ENCODE assay signal across 9 mouse cellular contexts in genomic region chr15:40166560-40167275, GRCm38 (mm10). TPM values are rescaled to one million over a fixed set of nuclear protein-coding genes. Genes with fewer than 3 reads are reported as not detected.
DNase-seq lines count a peak whose midpoint lies in the region; ATAC-seq and TF ChIP-seq lines count a peak whose summit lies in the region.
"Had no signal": no experiment of that assay in that cellular context is flagged by ENCODE, and none has a peak within 500 bp of the region (broad histone marks: within the 10 kb centered on the region; RNA-seq: fewer than 3 reads in every experiment).

No protein-coding gene starts in this region.

- peak; percentile 67 for ATAC-seq in common myeloid progenitor, adult 5-6 weeks (replicated peaks; ENCODE audit: low read depth, poor library complexity, severe bottlenecking)
- ATAC-seq in heart, embryonic 16.5 days (replicated peaks; ENCODE audit: extremely low read depth, insufficient read depth, low FRiP score) = no peak
- peak; percentile 69 for ATAC-seq in megakaryocyte progenitor cell, adult 5-6 weeks (replicated peaks; ENCODE audit: poor library complexity)

- peak overlapping the region; percentile 61 for H3K4me2 ChIP-seq in heart, embryonic 16.5 days (ENCODE audit: low read depth, low read length)

- H3K27ac ChIP-seq in gastrocnemius, adult 2 months = no peak overlapping the region
- H3K27ac ChIP-seq in heart, embryonic 16.5 days (ENCODE audit: low read length) = peak overlapping the region; percentile 16; the same call in 1 of the 2 replicates

- peaks cover 10% of the 10 kb centered on the region; the same call in 1 of the 2 replicates for H3K4me1 ChIP-seq in heart, embryonic 16.5 days (ENCODE audit: control insufficient read depth, insufficient read depth, low read length)

- intact Hi-C loops in gastrocnemius, adult 2 months (cut with DNase I) = loop anchor here (5.0 kb wide), 1 partner anchor 911 kb away; no protein-coding TSS in a partner anchor
- intact Hi-C loops in gastrocnemius, postnatal 14 days (cut with DNase I; ENCODE audit: low total_unique reads) = loop anchor here (2.0 kb wide), 2 partner anchors 862 to 914 kb away; no protein-coding TSS in a partner anchor

- no peak overlapping the region for H3K9ac ChIP-seq in heart, embryonic 16.5 days (ENCODE audit: low read length)

- no peaks in the 10 kb centered on the region for H3K36me3 ChIP-seq in heart, embryonic 16.5 days (ENCODE audit: control insufficient read depth, insufficient read depth)

- DNase-seq in gastrocnemius, adult 2 months = no peak
- no peak for DNase-seq in gastrocnemius, postnatal 14 days
- peak; percentile 36 for DNase-seq in ES-CJ7 (ENCODE audit: low read depth, low spot score)
- DNase-seq in kidney, postnatal 4 days = peak; percentile 9 to 39
- peak; percentile 34 for DNase-seq in yolk sac, embryonic 10.5 days (ENCODE audit: low spot score)

- peak; percentile 84 for TF ChIP-seq CTCF in gastrocnemius, adult 2 months (IDR thresholded peaks at IDR 0.05)

- WGBS in heart, embryonic 16.5 days = 27% methylated on average over 9 of the region's 9 CpGs

- peak overlapping the region; percentile 72 for H3K4me3 ChIP-seq in gastrocnemius, adult 2 months
- H3K4me3 ChIP-seq in heart, embryonic 16.5 days (ENCODE audit: low read length) = peak overlapping the region; percentile 13

- H3K9me3 ChIP-seq in heart, embryonic 16.5 days (replicated peaks; ENCODE audit: control insufficient read depth, low read length) = no peaks in the 10 kb centered on the region

- no peaks in the 10 kb centered on the region for H3K27me3 ChIP-seq in heart, embryonic 16.5 days (ENCODE audit: control insufficient read depth, insufficient read depth, low read length)

RNA-seq across cellular contexts. Expression of gene 9330182O14Rik, which starts 32.6 kb away (rescaled TPM):
- total RNA-seq in gastrocnemius, adult 2 months (2021) = not detected
- total RNA-seq in gastrocnemius, postnatal 14 days (2021) = not detected
- total RNA-seq in common myeloid progenitor, adult 5-6 weeks (2017) = not detected in 2 replicates
- not detected in 2 replicates for polyA plus RNA-seq in heart, embryonic 16.5 days (2015; fragmentation: Nextera tagmentation; extraction: Ambion mirVana)
- total RNA-seq in megakaryocyte progenitor cell, adult 5-6 weeks (2015) = not detected in 2 replicates
- not detected in 2 replicates for total RNA-seq in megakaryocyte progenitor cell, adult 5-6 weeks (2017)
- polyA plus RNA-seq: liver, embryonic 16.5 days had no signal

Comparison
In these comparisons a context has a peak if more than half of its experiments do, and no peak if none do; other contexts are left out.
1. DNase-seq: peak in ES-CJ7 (single experiment), kidney, postnatal 4 days (2 of 2) and yolk sac, embryonic 10.5 days (single experiment); none in gastrocnemius, adult 2 months (single experiment) and gastrocnemius, postnatal 14 days (single experiment).